Mouse (Mus musculus) midbrain, embryonic 12.5 days (tissue): ENCODE measurements at regions not wholly inside any gene's neighbourhood (a gene's known extent, or its start where the extent isn't known, plus 50 kb on each side); places are given as distances from the start of the nearest gene placed in this dataset.

Source experiments
- ATAC-seq: fragments of 200-750 bp; cut with Nextera tagmentation; 2 replicates; pipeline ENCODE4 v1.8.0; 2017; ENCODE audit warnings: low read depth, moderate TSS enrichment, moderate library complexity; ENCODE audit not compliant: low FRiP score
- H3K27ac ChIP-seq: fragments of 300-500 bp; sonication (generic); replicated peaks from 2 replicates; pipeline ENCODE4 v1.5.1; 2016; ENCODE audit warnings: mild to moderate bottlenecking
- H3K27me3 ChIP-seq: fragments of 300-500 bp; sonication (generic); 2 replicates; pipeline ENCODE4 v1.6.1; 2016; ENCODE audit warnings: mild to moderate bottlenecking
- H3K36me3 ChIP-seq: fragments of 300-500 bp; sonication (generic); 2 replicates; pipeline ENCODE4 v1.6.1; 2016
- H3K4me1 ChIP-seq: fragments of 300-500 bp; sonication (generic); 2 replicates; pipeline ENCODE4 v1.6.1; 2016
- H3K4me2 ChIP-seq: fragments of 300-500 bp; sonication (generic); replicated peaks from 2 replicates; pipeline ENCODE4 v1.6.1; 2016; ENCODE audit warnings: mild to moderate bottlenecking, moderate library complexity
- H3K4me3 ChIP-seq: fragments of 300-500 bp; sonication (generic); 2 replicates; pipeline ENCODE4 v1.5.1; 2016; ENCODE audit warnings: mild to moderate bottlenecking
- H3K9ac ChIP-seq: fragments of 300-500 bp; sonication (generic); replicated peaks from 2 replicates; pipeline ENCODE4 v1.6.1; 2016; ENCODE audit warnings: mild to moderate bottlenecking, moderate library complexity
- H3K9me3 ChIP-seq: fragments of 300-500 bp; sonication (generic); 2 replicates; pipeline ENCODE4 v1.6.1; 2016; ENCODE audit warnings: mild to moderate bottlenecking
- WGBS: fragments of 180-500 bp; shearing (Covaris S2); methylation state at CpG from one replicate; pipeline ENCODE4 v1.1.7; 2016; 5-methylcytosine and 5-hydroxymethylcytosine counted together

GRCm38 (mm10) chr4:142674641-142675465 is 435.7 kb upstream of the Kazn start:
- H3K27ac ChIP-seq, result no peak overlapping the region
- WGBS, result 84% methylated on average over 22 of the region's 22 CpGs
- no peak overlapping the region for H3K9ac ChIP-seq
- no peaks in the 10 kb centered on the region for H3K36me3 ChIP-seq
- H3K4me3 ChIP-seq, result no peak overlapping the region
- H3K27me3 ChIP-seq, result no peaks in the 10 kb centered on the region
- no peaks in the 10 kb centered on the region for H3K9me3 ChIP-seq
- H3K4me1 ChIP-seq, result no peaks in the 10 kb centered on the region
- no peak for ATAC-seq
- no peak overlapping the region for H3K4me2 ChIP-seq

GRCm38 (mm10) chr4:142671872-142672458 is 432.8 kb upstream of the Kazn start:
- Histone ChIP-seq H3K27me3 (no peaks in the 10 kb centered on the region), H3K27ac (no peak overlapping the region)
- no peak for ATAC-seq

GRCm38 (mm10) chr4:142664781-142665180 is 425.6 kb upstream of the Kazn start:
- H3K4me1 ChIP-seq, result no peaks in the 10 kb centered on the region
- H3K4me3 ChIP-seq, result no peak overlapping the region
- WGBS, result 78% methylated on average over 4 of the region's 4 CpGs
- no peak overlapping the region for H3K27ac ChIP-seq
- no peaks in the 10 kb centered on the region for H3K9me3 ChIP-seq
- H3K4me2 ChIP-seq, result no peak overlapping the region
- no peaks in the 10 kb centered on the region for H3K36me3 ChIP-seq
- H3K27me3 ChIP-seq, result no peaks in the 10 kb centered on the region
- no peak overlapping the region for H3K9ac ChIP-seq
- no peak for ATAC-seq

More at GRCm38 (mm10) chr4:142671872-142672458, 432.8 kb upstream of the Kazn start:
- H3K9ac ChIP-seq, result no peak overlapping the region
- WGBS, result 84% methylated on average over 8 of the region's 8 CpGs
- no peaks in the 10 kb centered on the region for H3K4me1 ChIP-seq
- no peaks in the 10 kb centered on the region for H3K9me3 ChIP-seq
- H3K4me3 ChIP-seq, result no peak overlapping the region
- no peak overlapping the region for H3K4me2 ChIP-seq
- H3K36me3 ChIP-seq, result no peaks in the 10 kb centered on the region

GRCm38 (mm10) chr4:142658156-142658555 is 419.0 kb upstream of the Kazn start:
- no peak for ATAC-seq
- 90% methylated on average over 6 of the region's 6 CpGs for WGBS
- H3K9me3 ChIP-seq, result no peaks in the 10 kb centered on the region
- no peak overlapping the region for H3K4me3 ChIP-seq
- H3K9ac ChIP-seq, result no peak overlapping the region
- H3K4me2 ChIP-seq, result no peak overlapping the region
- H3K27ac ChIP-seq, result no peak overlapping the region
- no peaks in the 10 kb centered on the region for H3K36me3 ChIP-seq
- no peaks in the 10 kb centered on the region for H3K4me1 ChIP-seq
- no peaks in the 10 kb centered on the region for H3K27me3 ChIP-seq

GRCm38 (mm10) chr4:142641069-142641468 is 401.9 kb upstream of the Kazn start:
- peak; percentile 42; the same call in 1 of the 2 replicates for ATAC-seq
- Histone ChIP-seq H3K4me1 (peaks cover 13% of the 10 kb centered on the region), H3K27me3 (no peaks in the 10 kb centered on the region), H3K9me3 (no peaks in the 10 kb centered on the region), H3K9ac (no peak overlapping the region), H3K27ac (no peak overlapping the region), H3K4me3 (no peak overlapping the region), H3K4me2 (no peak overlapping the region), H3K36me3 (no peaks in the 10 kb centered on the region)
- WGBS, result 96% methylated on average over 10 of the region's 10 CpGs

GRCm38 (mm10) chr4:142639340-142639733 is 400.1 kb upstream of the Kazn start:
- no peak overlapping the region for H3K4me3 ChIP-seq
- H3K4me1 ChIP-seq, result peaks cover 16% of the 10 kb centered on the region
- no peaks in the 10 kb centered on the region for H3K36me3 ChIP-seq
- H3K27ac ChIP-seq, result peak overlapping the region; percentile 52
- H3K9ac ChIP-seq, result peak overlapping the region; percentile 43
- H3K27me3 ChIP-seq, result no peaks in the 10 kb centered on the region
- WGBS, result 63% methylated on average over 9 of the region's 9 CpGs
- no peak for ATAC-seq
- no peaks in the 10 kb centered on the region for H3K9me3 ChIP-seq
- H3K4me2 ChIP-seq, result 0 out of 2 replicates have a peak overlapping the region, but pooled peaks have one; percentile 23

GRCm38 (mm10) chr4:142638733-142639339 is 399.6 kb upstream of the Kazn start:
- Histone ChIP-seq H3K9me3 (no peaks in the 10 kb centered on the region), H3K36me3 (no peaks in the 10 kb centered on the region), H3K4me2 (0 out of 2 replicates have a peak overlapping the region, but pooled peaks have one; percentile 23), H3K4me3 (no peak overlapping the region), H3K27me3 (no peaks in the 10 kb centered on the region), H3K27ac (peak overlapping the region; percentile 52), H3K9ac (peak overlapping the region; percentile 43), H3K4me1 (peaks cover 18% of the 10 kb centered on the region)
- 32% methylated on average over 13 of the region's 13 CpGs for WGBS
- peak; percentile 35; the same call in 1 of the 2 replicates for ATAC-seq

- 93% methylated on average over 4 of the region's 4 CpGs for WGBS
- H3K4me2 ChIP-seq, result no peak overlapping the region
- no peak overlapping the region for H3K4me3 ChIP-seq
- no peak for ATAC-seq
- H3K9me3 ChIP-seq, result no peaks in the 10 kb centered on the region
- H3K9ac ChIP-seq, result no peak overlapping the region
- no peaks in the 10 kb centered on the region for H3K27me3 ChIP-seq
- peaks cover 18% of the 10 kb centered on the region for H3K4me1 ChIP-seq
- no peaks in the 10 kb centered on the region for H3K36me3 ChIP-seq
- no peak overlapping the region for H3K27ac ChIP-seq
Measured at GRCm38 (mm10) chr4:142638057-142638456, 398.9 kb upstream of the Kazn start.

GRCm38 (mm10) chr4:142634398-142634797 is 395.2 kb upstream of the Kazn start:
- Histone ChIP-seq H3K9ac (no peak overlapping the region), H3K27ac (no peak overlapping the region), H3K36me3 (no peaks in the 10 kb centered on the region), H3K9me3 (no peaks in the 10 kb centered on the region), H3K4me2 (no peak overlapping the region), H3K4me3 (no peak overlapping the region), H3K27me3 (no peaks in the 10 kb centered on the region), H3K4me1 (peaks cover 17% of the 10 kb centered on the region)
- 66% methylated on average over 8 of the region's 8 CpGs for WGBS
- ATAC-seq, result no peak

- 79% methylated on average over 13 of the region's 13 CpGs for WGBS
- no peak for ATAC-seq
Measured at GRCm38 (mm10) chr4:142633667-142634350, 394.6 kb upstream of the Kazn start.

GRCm38 (mm10) chr4:142626503-142627194 is 387.4 kb upstream of the Kazn start:
- Histone ChIP-seq H3K27ac (no peak overlapping the region), H3K27me3 (peaks cover 3% of the 10 kb centered on the region; the same call in 1 of the 2 replicates), H3K9me3 (no peaks in the 10 kb centered on the region), H3K4me3 (no peak overlapping the region), H3K9ac (no peak overlapping the region), H3K4me2 (no peak overlapping the region), H3K4me1 (peaks cover 11% of the 10 kb centered on the region), H3K36me3 (no peaks in the 10 kb centered on the region)
- 86% methylated on average over 8 of the region's 8 CpGs for WGBS
- no peak for ATAC-seq

More at GRCm38 (mm10) chr4:142633667-142634350, 394.6 kb upstream of the Kazn start:
- Histone ChIP-seq H3K36me3 (no peaks in the 10 kb centered on the region), H3K27me3 (no peaks in the 10 kb centered on the region), H3K4me1 (peaks cover 11% of the 10 kb centered on the region), H3K27ac (no peak overlapping the region), H3K9me3 (no peaks in the 10 kb centered on the region), H3K4me2 (no peak overlapping the region), H3K9ac (no peak overlapping the region), H3K4me3 (no peak overlapping the region)
